Mouse (Mus musculus): ENCODE data around the gene Atp5b. TPM values are rescaled to one million over a fixed set of nuclear protein-coding genes. Genes with fewer than 3 reads are reported as not detected.
A peak's percentile ranks its signal among the peaks of the same experiment; 100 is the strongest.

The Atp5b gene
- polyA plus RNA-seq, 1 experiment from 2014 or later, result 2,236 TPM

DNA sequence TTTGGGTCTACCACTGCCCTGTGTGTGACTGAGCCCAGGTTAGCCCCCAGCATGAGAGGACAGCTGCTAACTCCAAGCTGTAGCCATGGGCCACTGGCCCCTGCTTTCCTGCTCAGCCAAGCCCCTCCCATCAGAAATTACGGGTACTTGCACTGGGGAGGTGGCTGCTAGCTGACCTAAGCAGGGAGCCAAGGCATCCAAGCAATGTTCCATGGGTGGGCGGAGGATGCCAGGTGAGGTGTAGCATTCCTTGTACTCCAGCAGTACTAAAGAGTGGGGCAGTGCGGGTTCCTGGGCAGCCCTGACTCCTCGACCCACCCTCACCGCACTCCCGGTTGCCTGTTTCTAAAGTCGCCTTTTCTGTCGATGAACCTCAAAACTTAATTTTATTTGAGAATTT, 45.1 kb downstream of the Atp5b start:
- WGBS, result 91% methylated on average over 8 of the region's 8 CpGs
- Histone ChIP-seq H3K4me3 (no peak overlapping the region), H3K4me1 (replicated peaks) (no peaks in the 10 kb centered on the region), H3K27me3 (ENCODE audit: insufficient read depth, poor library complexity, severe bottlenecking) (no peaks in the 10 kb centered on the region), H3K9me3 (no peaks in the 10 kb centered on the region), H3K36me3 (peaks cover 92% of the 10 kb centered on the region), H3K27ac (0 out of 2 replicates have a peak overlapping the region, but pooled peaks have one; percentile 4)
- no peak for DNase-seq (ENCODE audit: low spot score)

- H3K9me3 ChIP-seq, result no peaks in the 10 kb centered on the region
- peaks cover 8% of the 10 kb centered on the region for H3K4me1 ChIP-seq (replicated peaks)
- no peak overlapping the region for H3K4me3 ChIP-seq
- no peak for DNase-seq (ENCODE audit: low spot score)
- no peak overlapping the region for H3K27ac ChIP-seq
- no peaks in the 10 kb centered on the region for H3K27me3 ChIP-seq (ENCODE audit: insufficient read depth, poor library complexity, severe bottlenecking)
- WGBS, result 80% methylated on average over 3 of the region's 3 CpGs
- peaks cover 85% of the 10 kb centered on the region for H3K36me3 ChIP-seq
Observed at GRCm38 (mm10) chr10:128131297-128131696, 48.2 kb downstream of the Atp5b start.

DNA sequence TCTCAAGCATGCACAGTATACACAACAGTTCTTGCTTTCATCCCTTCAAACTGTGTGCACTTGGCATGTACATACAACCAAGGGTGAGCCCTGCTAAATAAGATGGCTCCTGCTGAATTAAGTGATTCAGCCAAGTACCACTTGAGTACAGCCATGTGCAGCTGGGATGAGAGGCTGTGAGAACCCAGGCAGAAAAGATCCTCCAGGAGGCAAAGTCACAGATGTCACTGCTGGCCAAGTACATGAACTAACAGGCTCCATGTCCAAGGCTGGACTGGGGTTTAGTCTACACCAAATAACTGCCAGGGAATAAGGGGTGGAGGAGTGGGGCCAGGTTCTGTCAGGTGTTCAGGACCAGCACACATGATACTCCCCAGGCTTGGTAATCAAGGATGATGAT, 48.7 kb downstream of the Atp5b start:
- Histone ChIP-seq H3K9me3 (no peaks in the 10 kb centered on the region), H3K36me3 (peaks cover 80% of the 10 kb centered on the region), H3K4me1 (replicated peaks) (peaks cover 8% of the 10 kb centered on the region), H3K27ac (no peak overlapping the region), H3K27me3 (ENCODE audit: insufficient read depth, poor library complexity, severe bottlenecking) (no peaks in the 10 kb centered on the region), H3K4me3 (no peak overlapping the region)
- no peak for DNase-seq (ENCODE audit: low spot score)

- H3K36me3 ChIP-seq, result peaks cover 76% of the 10 kb centered on the region
Observed at GRCm38 (mm10) chr10:128133650-128134332, 50.7 kb downstream of the Atp5b start.

GRCm38 (mm10) chr10:128135374-128135773, 52.3 kb downstream of the Atp5b start:
- Histone ChIP-seq H3K36me3 (peaks cover 78% of the 10 kb centered on the region), H3K4me1 (replicated peaks) (peaks cover 8% of the 10 kb centered on the region), H3K27me3 (ENCODE audit: insufficient read depth, poor library complexity, severe bottlenecking) (no peaks in the 10 kb centered on the region), H3K27ac (no peak overlapping the region), H3K4me3 (no peak overlapping the region), H3K9me3 (no peaks in the 10 kb centered on the region)
- no peak for DNase-seq (ENCODE audit: low spot score)
- WGBS, result 92% methylated on average over 6 of the region's 6 CpGs

More at GRCm38 (mm10) chr10:128133650-128134332, 50.7 kb downstream of the Atp5b start:
- no peak overlapping the region for H3K4me3 ChIP-seq
- DNase-seq (ENCODE audit: low spot score), result no peak
- no peak overlapping the region for H3K27ac ChIP-seq
- 34% methylated on average over 13 of the region's 13 CpGs for WGBS
- H3K4me1 ChIP-seq (replicated peaks), result peaks cover 8% of the 10 kb centered on the region
- no peaks in the 10 kb centered on the region for H3K27me3 ChIP-seq (ENCODE audit: insufficient read depth, poor library complexity, severe bottlenecking)
- H3K9me3 ChIP-seq, result no peaks in the 10 kb centered on the region

MicroRNAs within 50 kb of the gene (microRNA counts, 519-probe panel; counts per million panel counts)
- microRNA mmu-miR-677, result 1,255 counts per million, percentile 77 among the panel's probes with 10 or more counts

Other genes starting within 250 kb of the Atp5b start
- gene Rdh19, start 233.3 kb upstream of the Atp5b start, polyA plus RNA-seq (2016; fragmentation: Nextera tagmentation; extraction: Ambion mirVana), result not detected in 2 replicates
- not detected in 2 replicates for gene Rdh16f2, start 216.8 kb upstream of the Atp5b start, polyA plus RNA-seq (2016; fragmentation: Nextera tagmentation; extraction: Ambion mirVana)
- not detected in 2 replicates for gene Rdh7, start 194.5 kb upstream of the Atp5b start, polyA plus RNA-seq (2016; fragmentation: Nextera tagmentation; extraction: Ambion mirVana)
- not detected in 2 replicates for gene Sdr9c7, start 184.8 kb upstream of the Atp5b start, polyA plus RNA-seq (2016; fragmentation: Nextera tagmentation; extraction: Ambion mirVana)
- not detected in 2 replicates for gene Hsd17b6, start 75.7 kb upstream of the Atp5b start, polyA plus RNA-seq (2016; fragmentation: Nextera tagmentation; extraction: Ambion mirVana)
- 82.4 and 108 TPM in 2 replicates for gene Prim1, start 68.1 kb upstream of the Atp5b start, polyA plus RNA-seq (2016; fragmentation: Nextera tagmentation; extraction: Ambion mirVana)
- gene Naca, start 47.7 kb upstream of the Atp5b start, polyA plus RNA-seq (2016; fragmentation: Nextera tagmentation; extraction: Ambion mirVana), result 790 and 883 TPM in 2 replicates
- gene Ptges3, start 24.3 kb upstream of the Atp5b start, polyA plus RNA-seq (2016; fragmentation: Nextera tagmentation; extraction: Ambion mirVana), result 544 and 661 TPM in 2 replicates
- gene Baz2a, start 8.3 kb downstream of the Atp5b start, polyA plus RNA-seq (2016; fragmentation: Nextera tagmentation; extraction: Ambion mirVana), result 16.2 and 17.0 TPM in 2 replicates
- 25.7 and 28.6 TPM in 2 replicates for gene Rbms2, start 97.0 kb downstream of the Atp5b start, polyA plus RNA-seq (2016; fragmentation: Nextera tagmentation; extraction: Ambion mirVana)
- gene Gls2, start 111.2 kb downstream of the Atp5b start, polyA plus RNA-seq (2016; fragmentation: Nextera tagmentation; extraction: Ambion mirVana), result 0.57 and 0.93 TPM in 2 replicates
- 27.3 and 27.5 TPM in 2 replicates for gene Spryd4, start 128.5 kb downstream of the Atp5b start, polyA plus RNA-seq (2016; fragmentation: Nextera tagmentation; extraction: Ambion mirVana)
- 0.22 and 0.24 TPM in 2 replicates for gene Mip, start 142.6 kb downstream of the Atp5b start, polyA plus RNA-seq (2016; fragmentation: Nextera tagmentation; extraction: Ambion mirVana)
- 65.9 and 89.7 TPM in 2 replicates for gene Timeless, start 148.8 kb downstream of the Atp5b start, polyA plus RNA-seq (2016; fragmentation: Nextera tagmentation; extraction: Ambion mirVana)
- 0.54 and 0.56 TPM in 2 replicates for gene Apon, start 170.8 kb downstream of the Atp5b start, polyA plus RNA-seq (2016; fragmentation: Nextera tagmentation; extraction: Ambion mirVana)
- gene Apof, start 185.4 kb downstream of the Atp5b start, polyA plus RNA-seq (2016; fragmentation: Nextera tagmentation; extraction: Ambion mirVana), result not detected in 2 replicates
- 14.6 and 19.3 TPM in 2 replicates for gene Stat2, start 187.3 kb downstream of the Atp5b start, polyA plus RNA-seq (2016; fragmentation: Nextera tagmentation; extraction: Ambion mirVana)
- not detected in 2 replicates for gene Il23a, start 215.5 kb downstream of the Atp5b start, polyA plus RNA-seq (2016; fragmentation: Nextera tagmentation; extraction: Ambion mirVana)
- 42.5 and 43.7 TPM in 2 replicates for gene Pan2, start 220.1 kb downstream of the Atp5b start, polyA plus RNA-seq (2016; fragmentation: Nextera tagmentation; extraction: Ambion mirVana)
- gene Cnpy2, start 239.2 kb downstream of the Atp5b start, polyA plus RNA-seq (2016; fragmentation: Nextera tagmentation; extraction: Ambion mirVana), result 252 and 259 TPM in 2 replicates

Data from hindbrain, embryonic 10.5 days (tissue).